Mouse (Mus musculus) G1E (cell line): ENCODE results near the gene Ap3d1. TPM values are rescaled to one million over a fixed set of nuclear protein-coding genes. Genes with fewer than 3 reads are reported as not detected.

Source experiments
- ATAC-seq: 2 replicates; pipeline ENCODE4 v1.8.0; 2016; ENCODE audit warnings: mild to moderate bottlenecking; ENCODE audit not compliant: insufficient number of reproducible peaks, poor library complexity, low FRiP score, severe bottlenecking; ENCODE audit errors: extremely low read depth
- DNase-seq: peaks from one replicate; pipeline ENCODE4 v3.0.0; 2012; ENCODE audit warnings: low spot score
- H3K27me3 ChIP-seq: 2 replicates; pipeline ENCODE4 v1.6.1; 2012; ENCODE audit warnings: mild to moderate bottlenecking, low read length, inconsistent platforms; ENCODE audit not compliant: insufficient read depth
- H3K36me3 ChIP-seq: replicated peaks from 2 replicates; pipeline ENCODE3; 2012; ENCODE audit warnings: mild to moderate bottlenecking, inconsistent platforms
- H3K4me1 ChIP-seq: 2 replicates; pipeline ENCODE4 v1.6.1; 2012; ENCODE audit warnings: low read depth, low read length, inconsistent platforms, mixed read lengths; ENCODE audit not compliant: insufficient read depth
- H3K4me3 ChIP-seq: 2 replicates; pipeline ENCODE4 v1.5.1; 2012; ENCODE audit warnings: low read depth, mild to moderate bottlenecking, inconsistent platforms, low read length, moderate library complexity, mixed read lengths
- H3K9me3 ChIP-seq: replicated peaks from 2 replicates; pipeline ENCODE4 v1.6.1; 2012; ENCODE audit warnings: inconsistent platforms
- CTCF ChIP-seq: IDR thresholded peaks from 2 replicates; pipeline ENCODE4 v1.5.1; 2012; ENCODE audit warnings: low read depth, low read length, inconsistent platforms, mixed read lengths
- GATA1 ChIP-seq: IDR thresholded peaks from 2 replicates; pipeline ENCODE4 v1.6.1; 2012; ENCODE audit warnings: borderline replicate concordance, low read length, inconsistent platforms, mixed read lengths
- GATA2 ChIP-seq: IDR thresholded peaks from 2 replicates; pipeline ENCODE4 v1.6.1; 2012; ENCODE audit warnings: low read depth, low read length, inconsistent platforms, borderline replicate concordance
- POLR2AphosphoS5 ChIP-seq: IDR thresholded peaks from 2 replicates; pipeline ENCODE4 v1.6.1; 2012; ENCODE audit warnings: low read depth, low read length, inconsistent platforms; ENCODE audit not compliant: insufficient replicate concordance
- TAL1 ChIP-seq: conservative IDR thresholded peaks from 2 replicates; pipeline ENCODE4 v1.6.1; 2012; ENCODE audit warnings: low read depth, low read length, inconsistent platforms, mixed read lengths
- polyA plus RNA-seq: library from polyadenylated mRNA; stranded (reverse); fragments of >175 nt; gene quantifications from 2 replicates; pipeline ENCODE4 v1.2.3, GENCODE M21; 2012
- total RNA-seq, 2 experiments: library from RNA; stranded (forward) in 1 of 2; stranded (reverse) in 1 of 2; fragments of 200-1000 nt in 1 of 2; fragments of >200 nt in 1 of 2; fragmentation: Nextera tagmentation in 1 of 2; gene quantifications; 2 replicates each; pipeline ENCODE4 v1.2.3; 2014 to 2017

Ap3d1 gene
- total and polyA plus RNA-seq, 3 experiments = 39.4 to 133 (median 72.3) TPM

DNA sequence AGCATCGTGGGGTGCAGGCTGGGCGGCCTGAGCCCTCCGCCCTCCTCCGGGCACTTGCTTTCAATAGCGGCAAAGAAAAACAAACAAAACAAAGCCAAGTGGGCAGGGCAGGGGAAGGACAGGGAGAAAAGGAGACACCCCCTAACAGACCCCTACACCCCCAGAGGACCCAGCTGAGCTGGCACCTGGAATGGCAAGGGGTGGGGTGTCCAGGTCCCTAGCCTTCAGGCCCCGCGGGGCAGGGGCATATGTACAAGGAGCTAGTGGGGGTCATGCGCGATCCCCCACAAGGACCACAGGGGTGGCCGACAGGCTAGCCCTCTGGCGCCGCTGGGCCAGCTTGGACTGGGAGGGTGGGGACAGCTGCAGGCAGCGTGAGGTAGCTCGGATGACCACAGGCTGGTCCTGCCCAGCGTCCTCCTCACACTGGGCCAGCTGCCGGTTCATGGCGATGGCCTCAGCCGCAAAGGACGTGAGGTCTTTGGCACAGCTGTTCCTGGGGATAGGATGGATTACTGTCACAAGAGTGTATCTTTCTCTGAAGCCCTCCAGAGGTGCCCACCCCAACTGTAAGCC, 75.1 kb downstream of the Ap3d1 start:
- H3K4me1 ChIP-seq = peaks cover 97% of the 10 kb centered on the region
- no peak for TF ChIP-seq GATA2
- TF ChIP-seq GATA1 = no peak
- TF ChIP-seq POLR2AphosphoS5 = no peak
- TF ChIP-seq CTCF = no peak
- no peak for TF ChIP-seq TAL1
- H3K36me3 ChIP-seq = peaks cover 70% of the 10 kb centered on the region
- ATAC-seq (no peak), DNase-seq (no peak)
- H3K4me3 ChIP-seq = peak overlapping the region; percentile 13; the same call in 1 of the 2 replicates
- no peaks in the 10 kb centered on the region for H3K9me3 ChIP-seq
- H3K27me3 ChIP-seq = no peaks in the 10 kb centered on the region; the same call in 1 of the 2 replicates

DNA sequence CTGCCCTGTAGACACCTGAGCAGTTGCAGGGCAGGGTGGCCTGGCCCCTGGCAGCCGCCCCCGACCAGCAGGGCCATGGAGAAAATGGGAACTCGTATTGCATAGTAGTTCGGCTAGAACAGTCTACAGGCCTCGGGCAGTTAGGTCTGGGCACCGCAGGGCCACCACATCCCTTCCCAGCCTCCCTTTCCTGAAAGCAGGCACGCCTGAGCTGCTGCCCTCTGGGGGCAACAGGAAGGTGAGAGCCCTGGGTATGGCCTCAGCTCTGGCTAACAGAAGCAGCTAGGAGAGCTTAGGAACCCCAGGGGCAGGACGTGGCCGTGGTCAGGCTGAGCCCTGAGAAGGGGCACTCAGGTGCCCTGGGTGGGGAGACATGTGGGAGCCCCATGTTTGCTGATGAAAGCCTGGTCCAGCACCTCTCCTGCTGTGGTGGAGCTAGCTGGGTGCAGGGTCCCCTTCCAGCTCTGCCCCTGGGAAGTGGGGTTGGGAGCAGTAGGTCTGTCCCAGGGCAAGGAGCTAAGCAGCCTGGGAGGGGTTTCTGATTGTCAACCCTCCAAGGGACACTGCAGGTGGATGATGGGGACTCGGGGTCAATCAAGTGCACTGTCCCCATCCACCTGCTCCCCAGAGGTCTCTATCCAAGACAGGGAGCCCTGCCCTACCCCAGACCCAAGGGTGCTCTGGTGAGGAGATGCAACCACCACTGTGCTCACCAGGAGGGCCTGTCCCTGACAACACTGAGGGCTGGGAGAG, 75.9 kb downstream of the Ap3d1 start:
- no peaks in the 10 kb centered on the region for H3K9me3 ChIP-seq
- no peaks in the 10 kb centered on the region; the same call in 1 of the 2 replicates for H3K27me3 ChIP-seq
- H3K4me1 ChIP-seq = peaks cover 92% of the 10 kb centered on the region
- TF ChIP-seq TAL1 (no peak), CTCF (no peak), GATA2 (no peak)
- ATAC-seq = no peak
- no peak for DNase-seq
- H3K4me3 ChIP-seq = peak overlapping the region; percentile 34; the same call in 1 of the 2 replicates
- H3K36me3 ChIP-seq = peaks cover 62% of the 10 kb centered on the region

DNA sequence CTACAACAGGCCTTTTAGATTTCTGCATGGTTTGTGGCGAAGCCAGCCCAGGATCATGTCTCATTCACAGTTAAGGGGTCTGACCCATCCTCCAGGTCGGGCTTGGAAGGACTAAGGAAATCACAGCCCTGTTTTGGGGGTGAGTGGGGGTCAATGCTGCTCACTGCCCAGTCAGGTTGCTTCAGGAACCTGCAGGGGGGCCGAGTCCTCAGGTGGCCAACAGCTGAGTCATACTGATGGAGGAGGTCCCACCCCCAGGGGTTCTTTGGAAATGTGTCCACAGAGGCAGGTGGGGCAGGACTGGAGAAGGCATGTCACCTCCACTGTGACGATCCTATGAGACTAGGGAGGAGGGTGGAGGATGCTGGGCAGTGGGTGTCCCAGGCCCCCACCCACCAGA, 76.6 kb downstream of the Ap3d1 start:
- Histone ChIP-seq H3K36me3 (peaks cover 55% of the 10 kb centered on the region), H3K4me3 (peak overlapping the region; percentile 36; the same call in 1 of the 2 replicates), H3K27me3 (no peaks in the 10 kb centered on the region; the same call in 1 of the 2 replicates), H3K9me3 (no peaks in the 10 kb centered on the region), H3K4me1 (peaks cover 89% of the 10 kb centered on the region)
- TF ChIP-seq TAL1 (no peak), POLR2AphosphoS5 (no peak; the same call in 1 of the 2 replicates), GATA2 (no peak), GATA1 (no peak), CTCF (no peak)
- ATAC-seq = no peak
- DNase-seq = no peak

DNA sequence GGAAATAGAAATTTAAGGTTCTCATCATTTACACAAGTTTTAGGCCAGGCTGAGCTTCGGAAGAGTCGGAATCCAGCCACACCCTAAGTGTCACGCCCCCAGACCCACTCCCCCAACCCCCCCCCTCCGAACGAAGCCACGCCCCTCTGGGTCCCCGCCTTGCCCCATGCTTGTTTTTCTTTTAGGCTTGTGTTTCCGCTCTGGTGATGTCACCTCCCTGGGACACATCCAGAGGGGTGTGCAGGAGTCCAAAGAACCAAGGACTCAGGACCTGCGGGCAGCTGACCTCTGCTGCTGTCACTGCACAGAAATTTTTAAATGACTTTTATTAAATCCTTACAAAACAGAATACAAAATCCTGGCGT, 77.1 kb downstream of the Ap3d1 start:
- peaks cover 85% of the 10 kb centered on the region for H3K4me1 ChIP-seq
- ATAC-seq (no peak), DNase-seq (no peak)
- peak overlapping the region; percentile 65; the same call in 1 of the 2 replicates for H3K4me3 ChIP-seq
- no peaks in the 10 kb centered on the region for H3K9me3 ChIP-seq
- no peaks in the 10 kb centered on the region; the same call in 1 of the 2 replicates for H3K27me3 ChIP-seq
- peaks cover 50% of the 10 kb centered on the region for H3K36me3 ChIP-seq
- TF ChIP-seq GATA2 (no peak), POLR2AphosphoS5 (no peak), TAL1 (no peak), GATA1 (no peak)

GRCm38 (mm10) chr10:80664197-80665015, 77.7 kb downstream of the Ap3d1 start:
- ATAC-seq (peak; percentile 12), DNase-seq (no peak)
- no peaks in the 10 kb centered on the region; the same call in 1 of the 2 replicates for H3K27me3 ChIP-seq
- H3K9me3 ChIP-seq = no peaks in the 10 kb centered on the region
- TF ChIP-seq CTCF (no peak), POLR2AphosphoS5 (0 out of 2 replicates have a peak, but pooled peaks have one; percentile 10)
- H3K36me3 ChIP-seq = peaks cover 44% of the 10 kb centered on the region
- H3K4me1 ChIP-seq = peaks cover 82% of the 10 kb centered on the region
- H3K4me3 ChIP-seq = peak overlapping the region; percentile 65; the same call in 1 of the 2 replicates

DNA sequence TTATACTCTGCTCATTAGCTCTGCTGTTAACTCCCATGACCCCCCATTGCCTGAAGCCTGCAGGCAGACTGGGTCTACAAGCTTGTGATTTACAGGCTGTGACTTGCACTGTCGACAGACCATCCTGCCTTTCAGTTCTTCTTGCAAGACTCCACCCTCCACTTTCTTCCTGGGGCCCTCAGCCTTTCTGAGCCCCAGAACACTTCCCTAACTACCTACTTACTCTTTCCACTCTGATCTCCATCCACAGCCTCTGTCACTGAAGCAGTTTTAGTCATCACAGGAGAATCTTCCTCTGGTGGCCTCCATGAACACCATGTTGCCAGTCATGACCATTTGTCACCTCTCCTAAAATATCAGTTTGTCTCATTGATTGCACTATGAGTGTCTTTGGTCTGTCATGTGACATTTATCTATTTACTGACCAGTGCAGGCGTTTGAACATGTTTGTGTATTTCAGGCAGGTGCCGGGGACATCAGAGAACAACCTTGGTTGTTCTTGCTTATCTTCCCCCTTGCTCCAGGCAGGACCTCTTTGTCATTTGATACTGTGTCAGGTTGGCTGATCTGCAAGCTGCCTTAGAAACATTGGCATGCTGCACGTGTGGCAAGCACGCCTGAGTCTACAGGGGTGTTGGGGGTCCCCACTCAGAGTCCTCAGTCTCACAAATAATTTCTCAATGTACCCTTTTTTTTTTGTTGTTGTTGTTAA, 78.4 kb downstream of the Ap3d1 start:
- no peaks in the 10 kb centered on the region; the same call in 1 of the 2 replicates for H3K27me3 ChIP-seq
- peaks cover 37% of the 10 kb centered on the region for H3K36me3 ChIP-seq
- TF ChIP-seq CTCF (no peak), TAL1 (no peak), POLR2AphosphoS5 (no peak), GATA1 (no peak), GATA2 (no peak)
- peaks cover 81% of the 10 kb centered on the region for H3K4me1 ChIP-seq
- DNase-seq (no peak), ATAC-seq (no peak)
- no peak overlapping the region for H3K4me3 ChIP-seq
- H3K9me3 ChIP-seq = no peaks in the 10 kb centered on the region
